Mouse (Mus musculus) lung, postnatal 0 days (tissue): ENCODE data around the gene Foxk1.

Experiments
- CTCF ChIP-seq: IDR thresholded peaks from 2 replicates; pipeline ENCODE4 v1.5.1; 2016; ENCODE audit warnings: antibody characterized with exemption, mild to moderate bottlenecking
- EP300 ChIP-seq: IDR thresholded peaks from 2 replicates; pipeline ENCODE4 v1.6.1; 2016; ENCODE audit warnings: antibody characterized with exemption, mild to moderate bottlenecking, control low read depth

DNA sequence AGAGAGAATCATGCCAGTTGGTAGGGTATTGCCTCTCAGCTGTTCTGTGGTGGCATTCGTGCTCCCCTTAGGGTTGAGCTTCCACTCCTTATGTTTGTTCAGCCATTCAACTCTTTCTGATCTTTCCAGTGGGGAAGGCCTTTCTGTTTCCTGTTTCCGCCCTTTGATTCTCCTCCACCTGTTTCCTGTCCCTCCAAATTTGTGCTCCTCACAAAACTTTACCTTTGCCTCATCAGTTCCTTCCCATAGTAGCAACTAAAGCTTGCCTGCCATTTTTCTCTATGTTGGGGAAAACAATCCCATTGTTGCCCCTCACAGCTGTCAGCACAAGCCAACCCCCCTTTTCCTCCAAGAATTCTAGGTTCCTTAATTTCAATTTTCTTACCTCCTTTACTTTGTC is 23.2 kb upstream of the Foxk1 start:
- TF ChIP-seq CTCF (no peak), EP300 (no peak)
